Comparison of ENCODE assay signal across 34 mouse cellular contexts in genomic region chr5:148517445-148517844, GRCm38 (mm10).
"Had no signal": no experiment of that assay in that cellular context is flagged by ENCODE, and none has a peak within 500 bp of the region (broad histone marks: within the 10 kb centered on the region; RNA-seq: fewer than 3 reads in every experiment).

No protein-coding gene starts in this region.

- H3K36me3 ChIP-seq: heart, embryonic 10.5 days; heart, embryonic 13.5 days; heart, embryonic 15.5 days; hindbrain, embryonic 10.5 days; hindbrain, embryonic 12.5 days; hindbrain, embryonic 13.5 days; hindbrain, embryonic 15.5 days; intestine, embryonic 15.5 days; kidney, embryonic 15.5 days had no signal

- H3K27ac ChIP-seq: heart, embryonic 10.5 days; heart, embryonic 13.5 days; heart, embryonic 15.5 days; hindbrain, embryonic 10.5 days; hindbrain, embryonic 12.5 days; hindbrain, embryonic 13.5 days; hindbrain, embryonic 14.5 days; hindbrain, embryonic 15.5 days; hindbrain, postnatal 0 days; intestine, embryonic 15.5 days; kidney, embryonic 15.5 days; kidney, postnatal 0 days; layer of hippocampus, adult 2 months had no signal

- H3K4me2 ChIP-seq: heart, embryonic 11.5 days; heart, embryonic 13.5 days; heart, embryonic 15.5 days; hindbrain, embryonic 12.5 days; hindbrain, embryonic 13.5 days; hindbrain, embryonic 14.5 days; hindbrain, embryonic 15.5 days; intestine, embryonic 15.5 days; kidney, embryonic 15.5 days had no signal

- DNase-seq: heart, postnatal 10 days; heart, postnatal 14 days; heart, postnatal 36 days; heart, postnatal 4 days; kidney, adult 11 months; kidney, adult 18-20 months; kidney, adult 2 months; kidney, adult 8-10 months; kidney, adult 9 months; kidney, postnatal 10 days; kidney, postnatal 14 days; kidney, postnatal 25 days; kidney, postnatal 36 days; kidney, postnatal 4 days; layer of hippocampus, adult 9-11 months; layer of hippocampus, postnatal 36 days had no signal

- H3K27me3 ChIP-seq: heart, embryonic 13.5 days; heart, embryonic 15.5 days; hindbrain, embryonic 12.5 days; hindbrain, embryonic 13.5 days; hindbrain, embryonic 15.5 days; intestine, embryonic 15.5 days; kidney, embryonic 15.5 days had no signal

- ATAC-seq: hindbrain, embryonic 16.5 days; hindbrain, postnatal 0 days; inflammation-experienced regulatory T-cells, adult 6 months; intestine, embryonic 15.5 days; intestine, embryonic 16.5 days; intestine, postnatal 0 days had no signal

- H3K9me3 ChIP-seq: heart, embryonic 10.5 days; heart, embryonic 13.5 days; heart, embryonic 15.5 days; hindbrain, embryonic 10.5 days; hindbrain, embryonic 12.5 days; hindbrain, embryonic 13.5 days; hindbrain, embryonic 15.5 days; intestine, embryonic 15.5 days; kidney, embryonic 15.5 days had no signal

- H3K4me3 ChIP-seq: heart, embryonic 10.5 days; heart, embryonic 13.5 days; heart, embryonic 15.5 days; hindbrain, embryonic 10.5 days; hindbrain, embryonic 12.5 days; hindbrain, embryonic 13.5 days; hindbrain, embryonic 15.5 days; intestine, embryonic 15.5 days; kidney, embryonic 15.5 days; layer of hippocampus, adult 2 months had no signal

- H3K9ac ChIP-seq: heart, embryonic 13.5 days; heart, embryonic 15.5 days; hindbrain, embryonic 12.5 days; hindbrain, embryonic 13.5 days; hindbrain, embryonic 14.5 days; hindbrain, embryonic 15.5 days; intestine, embryonic 15.5 days; kidney, embryonic 15.5 days had no signal

- H3K4me1 ChIP-seq: intestine, embryonic 15.5 days had no signal
